Mouse (Mus musculus): ENCODE measurements around the gene Rgs12. TPM values are rescaled to one million over a fixed set of nuclear protein-coding genes. Genes with fewer than 3 reads are reported as not detected.

Gene Rgs12
- total RNA-seq, 4 experiments from 2014 or later: 14.3 to 18.7 (median 17.6) TPM

- no peak for DNase-seq (ENCODE audit: low spot score)
These were observed 32.5 kb downstream of the Rgs12 start for GRCm38 (mm10) chr5:34981734-34982133.

- DNase-seq (ENCODE audit: low spot score): no peak
These were observed 35.7 kb downstream of the Rgs12 start for GRCm38 (mm10) chr5:34984933-34985332.

DNA sequence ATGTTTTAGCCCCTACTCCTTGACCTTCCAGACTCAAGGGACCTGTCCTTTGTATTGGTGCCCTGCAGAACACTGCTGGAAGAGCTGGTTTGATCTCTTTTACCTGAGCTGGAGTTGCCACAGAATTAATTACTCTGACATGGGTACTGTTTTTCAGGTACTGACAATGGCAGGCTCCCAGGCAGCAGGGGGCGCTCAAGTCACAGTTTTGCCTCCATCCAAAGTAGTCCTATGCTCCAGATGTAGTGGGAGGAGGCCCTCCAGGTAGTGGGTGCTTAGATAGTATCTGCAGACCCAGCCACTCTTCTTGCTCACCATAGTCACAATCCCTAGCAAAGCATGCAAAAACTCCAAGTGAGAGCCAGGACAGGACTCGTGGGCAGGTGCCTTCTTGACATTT, 36.6 kb downstream of the Rgs12 start:
- DNase-seq (ENCODE audit: low spot score): peak; percentile 75

DNA sequence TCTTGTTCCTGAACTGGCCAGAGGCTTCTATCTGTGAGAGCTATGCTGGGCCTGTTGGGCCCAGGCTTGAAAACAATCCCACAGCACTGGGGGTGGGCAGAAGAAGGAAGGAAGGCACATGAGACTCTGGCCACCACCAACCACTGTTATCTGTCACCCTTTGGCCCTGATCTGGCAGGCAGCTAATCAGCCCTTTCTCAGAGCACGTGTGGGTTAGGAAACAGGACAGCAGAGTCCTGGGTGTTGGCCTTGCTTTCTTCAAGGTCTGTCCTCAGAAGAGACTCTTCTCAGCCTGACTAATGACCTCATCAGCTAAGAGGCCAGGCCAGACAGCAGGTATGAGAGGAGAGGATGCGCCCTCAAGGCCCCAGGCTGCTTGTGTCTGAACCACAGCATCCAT, 38.2 kb downstream of the Rgs12 start:
- DNase-seq (ENCODE audit: low spot score): no peak

DNA sequence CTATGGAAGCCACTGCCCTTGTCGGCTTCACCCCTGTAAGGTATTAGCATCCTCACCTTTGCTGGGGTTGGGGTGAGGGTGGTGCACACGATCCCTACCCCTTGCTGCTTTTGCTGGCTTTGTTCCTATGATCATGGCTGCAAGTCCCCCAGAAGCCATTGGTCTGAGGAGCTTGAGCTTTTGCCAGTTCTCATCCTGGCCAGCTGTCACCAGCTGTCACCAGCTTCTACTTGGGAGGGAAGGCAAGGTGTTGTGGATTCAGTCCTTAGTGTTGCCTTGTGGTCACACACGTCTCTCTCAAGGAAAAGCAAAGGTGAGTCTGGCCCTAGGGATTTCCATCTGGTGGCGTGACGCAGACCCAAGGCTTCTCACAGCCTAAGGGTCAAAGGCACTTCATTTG, 39.4 kb downstream of the Rgs12 start:
- DNase-seq (ENCODE audit: low spot score): no peak

GRCm38 (mm10) chr5:34989321-34989772, 40.1 kb downstream of the Rgs12 start:
- DNase-seq (ENCODE audit: low spot score): no peak

- no peak for DNase-seq (ENCODE audit: low spot score)
These were observed 49.5 kb downstream of the Rgs12 start for GRCm38 (mm10) chr5:34998754-34999153.

DNA sequence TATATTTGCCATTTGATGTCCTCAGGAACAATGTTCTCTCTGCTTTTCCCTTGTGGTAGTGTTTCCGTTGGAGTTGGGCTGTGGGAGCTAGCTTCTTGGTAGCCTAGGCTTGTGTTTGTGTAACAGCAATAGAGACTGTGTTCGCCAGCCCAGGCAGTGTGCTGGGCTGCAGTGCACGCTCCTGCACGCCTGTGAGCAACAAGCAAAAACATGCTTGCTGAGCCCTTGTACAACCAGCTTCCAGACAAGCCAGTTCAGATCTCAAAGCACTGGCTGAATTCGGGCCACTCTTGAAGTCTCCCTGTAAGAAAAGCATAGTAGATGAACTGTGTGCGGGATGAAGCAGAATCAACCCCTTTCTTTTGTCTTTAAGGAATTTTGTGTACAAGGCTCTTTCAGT, 50.0 kb downstream of the Rgs12 start:
- no peak for DNase-seq (ENCODE audit: low spot score)

GRCm38 (mm10) chr5:35000323-35000722, 51.1 kb downstream of the Rgs12 start:
- DNase-seq (ENCODE audit: low spot score): no peak

- no peak for DNase-seq (ENCODE audit: low spot score)
These were observed 51.9 kb downstream of the Rgs12 start for GRCm38 (mm10) chr5:35001144-35001543.

GRCm38 (mm10) chr5:35003611-35004162, 54.4 kb downstream of the Rgs12 start:
- DNase-seq (ENCODE audit: low spot score): no peak

GRCm38 (mm10) chr5:35004769-35005168, 55.5 kb downstream of the Rgs12 start:
- DNase-seq (ENCODE audit: low spot score): no peak

- DNase-seq (ENCODE audit: low spot score): no peak
These were observed 56.4 kb downstream of the Rgs12 start for GRCm38 (mm10) chr5:35005659-35006058.

GRCm38 (mm10) chr5:35006599-35006998, 57.4 kb downstream of the Rgs12 start:
- no peak for DNase-seq (ENCODE audit: low spot score)

GRCm38 (mm10) chr5:35009163-35009562, 59.9 kb downstream of the Rgs12 start:
- DNase-seq (ENCODE audit: low spot score): peak; percentile 49

GRCm38 (mm10) chr5:35010656-35011055, 61.4 kb downstream of the Rgs12 start:
- DNase-seq (ENCODE audit: low spot score): peak; percentile 37

GRCm38 (mm10) chr5:35011156-35011923, 62.1 kb downstream of the Rgs12 start:
- no peak for DNase-seq (ENCODE audit: low spot score)

DNA sequence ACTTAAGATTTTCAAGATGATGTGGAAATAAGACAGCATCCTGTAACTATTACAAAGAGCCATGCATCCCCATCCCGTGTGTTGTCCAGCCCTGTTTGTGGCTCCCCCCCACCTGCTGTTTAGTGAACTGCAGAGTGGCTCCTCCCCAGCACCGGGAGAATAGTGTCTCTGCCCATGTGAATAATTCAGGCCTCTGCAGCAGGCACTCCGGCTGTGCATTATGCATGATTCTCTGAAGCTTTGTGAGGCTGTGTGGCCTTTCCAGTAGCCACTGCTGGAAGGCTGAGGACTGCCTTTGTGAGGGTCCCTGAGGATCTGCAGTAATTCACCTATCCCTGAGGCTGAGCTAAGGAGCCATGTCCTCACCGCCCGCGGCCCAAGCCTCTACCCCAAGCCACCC, 64.8 kb downstream of the Rgs12 start:
- DNase-seq (ENCODE audit: low spot score): no peak

DNA sequence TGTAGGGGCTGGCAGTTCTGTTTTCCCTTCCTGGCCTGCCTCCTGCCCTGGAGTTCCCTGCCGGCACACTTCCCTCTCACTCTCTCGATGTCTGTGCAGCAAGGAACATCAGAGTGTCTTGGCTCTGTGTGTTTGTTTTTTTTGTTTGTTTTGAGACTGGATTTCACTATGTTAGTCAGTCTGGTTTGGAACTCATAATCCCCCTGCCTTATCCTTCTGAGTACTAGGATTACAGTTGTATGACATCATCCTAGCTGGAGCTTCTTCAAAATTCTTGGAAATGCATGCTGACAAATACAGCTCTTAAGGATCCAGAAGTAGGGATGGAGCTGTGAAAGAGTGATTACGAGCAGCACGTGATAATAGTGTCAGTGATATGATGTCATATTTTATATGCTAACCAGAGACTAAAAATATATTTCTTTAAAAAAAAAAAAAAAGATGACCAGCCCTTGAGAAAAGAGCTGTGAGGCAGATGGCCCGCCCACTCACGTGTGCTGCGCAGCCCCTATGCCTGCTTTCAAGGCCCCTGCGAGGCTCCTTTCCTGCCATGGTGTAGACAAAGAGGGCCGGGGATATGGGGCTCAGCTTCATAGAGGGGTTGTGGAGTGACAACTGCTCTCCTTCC, 70.5 kb downstream of the Rgs12 start:
- DNase-seq (ENCODE audit: low spot score): no peak

GRCm38 (mm10) chr5:35020410-35021241, 71.4 kb downstream of the Rgs12 start:
- no peak for DNase-seq (ENCODE audit: low spot score)

DNA sequence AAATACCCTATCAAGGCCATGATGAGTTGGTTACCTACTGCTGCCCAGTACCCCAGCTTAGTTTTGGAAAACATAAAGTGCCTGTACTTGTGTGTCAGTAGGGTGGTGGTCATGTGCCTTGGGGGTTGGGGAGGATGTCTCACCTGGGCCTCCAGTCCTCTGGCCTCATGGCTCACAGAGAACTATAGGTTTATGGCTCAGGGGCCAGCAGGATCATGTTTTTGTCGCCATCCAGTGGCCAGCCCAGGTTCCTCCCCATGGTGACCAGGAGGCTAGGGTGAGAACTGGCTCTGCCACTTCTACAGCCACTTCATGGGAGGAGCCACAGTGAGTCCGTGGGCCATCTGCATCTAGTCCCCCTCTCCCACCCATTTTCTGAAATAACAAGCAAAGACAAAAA, 75.7 kb downstream of the Rgs12 start:
- peak; percentile 42 for DNase-seq (ENCODE audit: low spot score)

GRCm38 (mm10) chr5:35029303-35029702, 80.1 kb downstream of the Rgs12 start:
- DNase-seq (ENCODE audit: low spot score): peak; percentile 28
